Mouse (Mus musculus): ENCODE results near the gene Siglece.

Siglece gene

GRCm38 (mm10) chr7:43625794-43626422, 34.1 kb downstream of the Siglece start:
- no peak for DNase-seq

DNA sequence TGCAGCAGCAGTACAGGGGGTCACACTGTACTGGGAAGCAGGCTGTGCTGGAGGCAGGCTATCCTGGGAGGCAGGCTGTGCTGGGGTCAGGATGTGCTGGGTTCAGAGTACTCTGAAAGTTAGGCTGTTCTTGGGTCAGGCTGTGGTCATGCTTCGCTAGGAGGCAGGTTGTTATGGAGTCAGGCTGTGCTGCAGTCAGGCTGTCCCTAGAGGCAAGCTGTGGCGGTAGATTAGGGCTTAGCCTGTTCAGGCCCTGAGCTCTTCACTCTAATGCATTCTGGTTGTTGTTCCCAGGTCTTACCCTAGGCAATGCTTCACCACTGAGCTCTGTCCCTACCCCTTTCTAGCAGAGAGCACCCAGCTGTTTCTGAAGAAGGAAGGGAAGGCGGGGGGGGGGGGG, 34.9 kb downstream of the Siglece start:
- no peak for DNase-seq

DNA sequence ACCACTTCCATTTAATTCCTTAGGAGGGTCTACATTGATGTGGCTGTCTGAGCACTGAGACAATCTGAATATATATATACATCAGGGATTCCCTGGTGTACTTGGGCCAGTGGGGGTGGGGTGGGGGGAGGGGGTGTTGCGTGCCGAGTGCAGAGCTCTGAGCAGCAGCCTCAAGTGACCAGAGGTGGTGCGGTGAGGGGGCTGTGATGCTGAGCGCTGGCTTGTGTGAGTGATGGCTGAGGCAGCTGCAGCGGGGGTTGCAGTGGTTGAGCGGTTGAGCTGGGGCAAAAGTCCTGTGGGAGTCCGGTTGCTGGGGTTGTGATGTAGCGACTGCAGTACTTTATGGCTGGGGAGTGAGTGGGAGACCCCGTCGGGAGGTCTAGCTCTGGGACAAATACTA, 36.1 kb downstream of the Siglece start:
- DNase-seq, result no peak

GRCm38 (mm10) chr7:43622927-43623326, 37.0 kb downstream of the Siglece start:
- DNase-seq, result no peak

DNA sequence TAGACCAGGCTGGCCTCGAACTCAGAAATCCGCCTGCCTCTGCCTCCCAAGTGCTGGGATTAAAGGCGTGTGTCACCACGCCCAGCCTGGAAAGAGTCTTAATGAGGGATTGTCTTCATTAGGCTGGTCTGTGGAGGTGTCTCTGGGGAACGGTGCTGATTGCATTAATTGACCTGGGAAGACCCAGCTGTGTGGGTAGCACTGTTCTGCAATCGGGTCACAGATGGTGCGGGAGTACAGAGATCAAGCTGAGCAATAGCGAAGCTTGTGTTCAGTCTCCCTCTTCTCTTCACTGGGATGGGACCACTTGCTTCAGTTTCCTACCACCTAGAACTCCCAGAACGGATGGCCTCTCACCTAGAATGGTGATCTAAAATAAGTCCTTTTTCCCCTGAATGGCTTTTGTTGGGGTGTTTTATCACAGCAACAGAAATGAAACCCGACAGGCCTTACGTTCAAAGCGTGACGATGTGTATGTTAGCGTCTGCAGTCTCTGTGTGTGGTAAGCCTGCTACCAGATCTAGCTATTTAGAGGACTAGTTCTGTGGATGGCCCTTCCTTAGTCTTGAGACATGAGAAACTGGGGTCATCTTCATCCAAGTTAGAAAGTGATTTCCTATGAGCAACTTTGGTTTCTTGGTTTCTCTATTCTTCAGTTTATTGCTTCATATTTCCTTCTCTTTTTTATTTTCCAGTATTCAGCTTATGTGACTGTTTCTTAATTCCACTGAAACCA, 46.0 kb downstream of the Siglece start:
- DNase-seq, result no peak

DNA sequence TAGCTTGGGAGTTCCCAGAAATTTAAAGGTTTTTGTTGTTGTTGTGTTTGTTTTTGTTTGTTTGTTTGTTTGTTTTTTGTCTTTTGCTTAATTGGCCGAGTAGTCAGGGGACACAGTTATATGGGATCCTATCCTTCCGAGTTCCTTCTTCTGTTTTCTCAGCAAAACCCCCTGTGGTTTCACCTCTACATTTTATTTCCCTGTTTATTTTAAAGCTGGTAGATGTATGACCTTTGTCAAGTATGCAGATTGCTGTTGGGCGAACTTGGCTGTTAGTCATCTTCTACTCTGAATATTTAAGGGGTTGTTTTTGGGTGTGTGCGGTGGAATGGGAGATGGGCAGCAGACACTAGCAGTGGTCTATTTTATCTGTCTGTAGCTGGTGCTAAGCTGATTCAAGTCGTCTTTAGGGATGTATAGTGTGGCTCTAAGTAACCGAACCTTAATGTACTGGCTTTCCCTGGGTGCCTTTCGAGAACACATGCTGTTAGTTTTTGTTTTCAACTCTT, 51.6 kb downstream of the Siglece start:
- no peak for DNase-seq

GRCm38 (mm10) chr7:43607743-43608287, 52.1 kb downstream of the Siglece start:
- no peak for DNase-seq

DNA sequence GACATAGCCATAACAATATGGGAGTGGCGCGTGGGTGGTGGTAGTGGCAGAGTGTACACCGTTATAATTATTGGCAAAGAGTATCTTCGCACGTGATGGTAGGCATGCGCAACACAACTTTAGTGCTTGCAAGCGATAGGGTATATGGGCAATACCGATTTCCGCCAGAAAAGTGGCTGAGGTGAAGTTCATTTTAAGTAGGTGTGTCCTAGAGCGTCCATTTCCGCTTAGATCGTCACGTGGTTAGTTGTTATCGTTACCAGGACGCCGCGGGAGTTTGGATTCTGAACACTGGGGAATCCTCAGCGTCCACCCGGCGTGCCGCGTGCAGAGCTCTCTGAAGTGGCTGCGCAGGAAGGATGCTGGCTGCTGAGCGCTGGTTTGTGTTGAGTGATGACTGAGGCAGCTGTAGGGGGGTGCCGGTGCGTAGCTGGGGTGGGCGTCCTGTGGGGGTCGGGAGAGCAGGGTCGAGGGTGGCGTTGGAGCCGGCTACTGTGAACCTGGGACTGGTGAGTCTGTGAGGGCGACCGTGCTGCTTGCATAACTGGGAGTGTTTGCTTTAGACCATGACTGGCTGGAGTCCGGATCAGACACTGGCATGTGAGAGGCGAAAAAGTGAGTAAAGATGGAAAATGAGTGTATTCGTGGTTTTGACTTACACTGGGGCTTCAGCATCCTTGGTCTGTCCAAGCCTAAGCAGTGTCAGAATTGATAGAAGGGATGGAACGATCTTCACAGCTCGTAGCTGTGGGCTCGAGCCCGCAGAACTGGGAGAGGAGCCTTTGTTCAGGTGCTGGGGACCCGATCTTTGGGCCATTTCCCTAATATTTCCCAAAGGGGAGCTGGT, 52.8 kb downstream of the Siglece start, which contains the start of gene Zfp819:
Zfp819 (plus strand) TSS at position 274 of the 847 bp plus-strand sequence.
- DNase-seq, result peak; percentile 61 to 71

- DNase-seq, result no peak
Measured at GRCm38 (mm10) chr7:43601884-43602283, 58.1 kb downstream of the Siglece start.
